Mouse (Mus musculus) liver, embryonic 12.5 days (tissue): ENCODE data around the gene Fmnl1. TPM values are rescaled to one million over a fixed set of nuclear protein-coding genes. Genes with fewer than 3 reads are reported as not detected.

Experiments used
- ATAC-seq: fragments of 200-750 bp; cut with Nextera tagmentation; 2 replicates; pipeline ENCODE4 v1.8.0; 2017; ENCODE audit warnings: moderate number of reproducible peaks, mild to moderate bottlenecking, moderate library complexity
- H3K27ac ChIP-seq: fragments of 300-500 bp; sonication (generic); 2 replicates; pipeline ENCODE4 v1.5.1; 2016; ENCODE audit warnings: mild to moderate bottlenecking
- H3K27me3 ChIP-seq: fragments of 300-500 bp; sonication (generic); replicated peaks from 2 replicates; pipeline ENCODE4 v1.6.1; 2016; ENCODE audit warnings: mild to moderate bottlenecking, moderate library complexity
- H3K36me3 ChIP-seq: fragments of 300-500 bp; sonication (generic); 2 replicates; pipeline ENCODE4 v1.6.1; 2016; ENCODE audit warnings: mild to moderate bottlenecking, moderate library complexity
- H3K4me1 ChIP-seq: fragments of 300-500 bp; sonication (generic); 2 replicates; pipeline ENCODE4 v1.6.1; 2016
- H3K4me2 ChIP-seq: fragments of 300-500 bp; sonication (generic); 2 replicates; pipeline ENCODE4 v1.6.1; 2016; ENCODE audit warnings: mild to moderate bottlenecking, moderate library complexity
- H3K4me3 ChIP-seq: fragments of 300-500 bp; sonication (generic); 2 replicates; pipeline ENCODE4 v1.5.1; 2016; ENCODE audit warnings: mild to moderate bottlenecking, moderate library complexity
- H3K9ac ChIP-seq: fragments of 300-500 bp; sonication (generic); 2 replicates; pipeline ENCODE4 v1.6.1; 2016; ENCODE audit warnings: mild to moderate bottlenecking, moderate library complexity
- H3K9me3 ChIP-seq: fragments of 300-500 bp; sonication (generic); replicated peaks from 2 replicates; pipeline ENCODE4 v1.6.1; 2016; ENCODE audit warnings: mild to moderate bottlenecking, moderate library complexity
- WGBS: fragments of 180-500 bp; shearing (Covaris S2); methylation state at CpG from one replicate; pipeline ENCODE4 v1.1.7; 2016; ENCODE audit not compliant: insufficient replicate concordance; 5-methylcytosine and 5-hydroxymethylcytosine counted together
- polyA plus RNA-seq: library from polyadenylated mRNA; unstranded; fragments of >200 nt; fragmentation: Nextera tagmentation; extraction: Ambion mirVana; gene quantifications from 2 replicates; pipeline ENCODE4 v1.2.1, GENCODE M21; 2016

Fmnl1 gene
- polyA plus RNA-seq, 1 experiment from 2014 or later = 5.2 TPM

GRCm38 (mm10) chr11:103141944-103142255 lies 29.0 kb upstream of the Fmnl1 start:
- Histone ChIP-seq H3K4me3 (no peak overlapping the region), H3K9me3 (no peaks in the 10 kb centered on the region), H3K36me3 (peaks cover 26% of the 10 kb centered on the region), H3K4me2 (no peak overlapping the region), H3K27ac (peak overlapping the region; percentile 58), H3K4me1 (peaks cover 60% of the 10 kb centered on the region), H3K9ac (no peak overlapping the region), H3K27me3 (no peaks in the 10 kb centered on the region)
- ATAC-seq = no peak
- WGBS = 29% methylated on average over 1 of the region's 1 CpGs

GRCm38 (mm10) chr11:103142441-103143182 lies 28.3 kb upstream of the Fmnl1 start:
- no peaks in the 10 kb centered on the region for H3K27me3 ChIP-seq
- peak overlapping the region; percentile 23; the same call in 1 of the 2 replicates for H3K4me2 ChIP-seq
- ATAC-seq = no peak
- peaks cover 26% of the 10 kb centered on the region for H3K36me3 ChIP-seq
- peak overlapping the region; percentile 58 for H3K27ac ChIP-seq
- H3K4me3 ChIP-seq = no peak overlapping the region
- H3K4me1 ChIP-seq = peaks cover 64% of the 10 kb centered on the region
- no peaks in the 10 kb centered on the region for H3K9me3 ChIP-seq
- 31% methylated on average over 8 of the region's 8 CpGs for WGBS
- H3K9ac ChIP-seq = no peak overlapping the region

GRCm38 (mm10) chr11:103144309-103145285 lies 26.3 kb upstream of the Fmnl1 start:
- ATAC-seq = peak; percentile 25; the same call in 1 of the 2 replicates
- peak overlapping the region; percentile 23; the same call in 1 of the 2 replicates for H3K4me2 ChIP-seq
- peaks cover 10% of the 10 kb centered on the region for H3K36me3 ChIP-seq
- H3K9me3 ChIP-seq = no peaks in the 10 kb centered on the region
- H3K27me3 ChIP-seq = no peaks in the 10 kb centered on the region
- H3K4me3 ChIP-seq = no peak overlapping the region
- H3K27ac ChIP-seq = peak overlapping the region; percentile 65
- 28% methylated on average over 12 of the region's 12 CpGs for WGBS
- peaks cover 66% of the 10 kb centered on the region for H3K4me1 ChIP-seq
- 0 out of 2 replicates have a peak overlapping the region, but pooled peaks have one; percentile 6 for H3K9ac ChIP-seq

GRCm38 (mm10) chr11:103146386-103146785 lies 24.5 kb upstream of the Fmnl1 start:
- Histone ChIP-seq H3K36me3 (no peaks in the 10 kb centered on the region), H3K27me3 (no peaks in the 10 kb centered on the region), H3K9me3 (no peaks in the 10 kb centered on the region), H3K9ac (no peak overlapping the region), H3K4me1 (peaks cover 52% of the 10 kb centered on the region), H3K4me3 (no peak overlapping the region), H3K27ac (no peak overlapping the region), H3K4me2 (no peak overlapping the region)
- no peak for ATAC-seq
- WGBS = 79% methylated on average over 4 of the region's 4 CpGs

GRCm38 (mm10) chr11:103147766-103148165 lies 23.1 kb upstream of the Fmnl1 start:
- no peak overlapping the region for H3K4me3 ChIP-seq
- ATAC-seq = no peak
- no peak overlapping the region for H3K4me2 ChIP-seq
- H3K36me3 ChIP-seq = no peaks in the 10 kb centered on the region
- peak overlapping the region; percentile 40; the same call in 1 of the 2 replicates for H3K27ac ChIP-seq
- H3K4me1 ChIP-seq = peaks cover 38% of the 10 kb centered on the region
- H3K9ac ChIP-seq = no peak overlapping the region
- no peaks in the 10 kb centered on the region for H3K27me3 ChIP-seq
- H3K9me3 ChIP-seq = no peaks in the 10 kb centered on the region
- 54% methylated on average over 4 of the region's 4 CpGs for WGBS

GRCm38 (mm10) chr11:103149771-103150170 lies 21.1 kb upstream of the Fmnl1 start:
- H3K27ac ChIP-seq = no peak overlapping the region
- no peaks in the 10 kb centered on the region for H3K36me3 ChIP-seq
- ATAC-seq = no peak
- H3K4me1 ChIP-seq = peaks cover 22% of the 10 kb centered on the region
- H3K9me3 ChIP-seq = no peaks in the 10 kb centered on the region
- no peaks in the 10 kb centered on the region for H3K27me3 ChIP-seq
- WGBS = 83% methylated on average over 4 of the region's 4 CpGs
- no peak overlapping the region for H3K4me3 ChIP-seq
- H3K4me2 ChIP-seq = no peak overlapping the region
- no peak overlapping the region for H3K9ac ChIP-seq

- peaks cover 19% of the 10 kb centered on the region for H3K4me1 ChIP-seq
- no peaks in the 10 kb centered on the region for H3K27me3 ChIP-seq
- peak overlapping the region; percentile 81 for H3K4me2 ChIP-seq
- 4% methylated on average over 25 of the region's 25 CpGs for WGBS
- peak; percentile 94 for ATAC-seq
- H3K36me3 ChIP-seq = no peaks in the 10 kb centered on the region
- peak overlapping the region; percentile 50 for H3K4me3 ChIP-seq
- H3K27ac ChIP-seq = peak overlapping the region; percentile 66
- H3K9ac ChIP-seq = peak overlapping the region; percentile 64
- no peaks in the 10 kb centered on the region for H3K9me3 ChIP-seq
Measured at GRCm38 (mm10) chr11:103158621-103159478, 12.1 kb upstream of the Fmnl1 start.

- Histone ChIP-seq H3K36me3 (no peaks in the 10 kb centered on the region), H3K27me3 (no peaks in the 10 kb centered on the region), H3K4me2 (no peak overlapping the region), H3K9me3 (0 out of 2 replicates have a peak, but pooled peaks cover under 1% of the 10 kb centered on the region), H3K9ac (no peak overlapping the region), H3K4me1 (peaks cover 25% of the 10 kb centered on the region), H3K4me3 (no peak overlapping the region), H3K27ac (no peak overlapping the region)
- no peak for ATAC-seq
- 83% methylated on average over 11 of the region's 11 CpGs for WGBS
Measured at GRCm38 (mm10) chr11:103160738-103161137, 10.2 kb upstream of the Fmnl1 start.

GRCm38 (mm10) chr11:103161449-103161848 lies 9.5 kb upstream of the Fmnl1 start:
- Histone ChIP-seq H3K9me3 (0 out of 2 replicates have a peak, but pooled peaks cover 5% of the 10 kb centered on the region), H3K4me3 (no peak overlapping the region), H3K4me2 (no peak overlapping the region), H3K27me3 (no peaks in the 10 kb centered on the region), H3K36me3 (no peaks in the 10 kb centered on the region), H3K4me1 (peaks cover 25% of the 10 kb centered on the region), H3K9ac (no peak overlapping the region), H3K27ac (no peak overlapping the region)
- 67% methylated on average over 7 of the region's 7 CpGs for WGBS
- ATAC-seq = no peak

GRCm38 (mm10) chr11:103162132-103162531 lies 8.8 kb upstream of the Fmnl1 start:
- no peak overlapping the region for H3K4me3 ChIP-seq
- no peak overlapping the region for H3K4me2 ChIP-seq
- 70% methylated on average over 5 of the region's 5 CpGs for WGBS

GRCm38 (mm10) chr11:103164391-103164790 lies 6.5 kb upstream of the Fmnl1 start:
- peak overlapping the region; percentile 50 for H3K4me2 ChIP-seq
- no peak overlapping the region for H3K4me3 ChIP-seq
- 12% methylated on average over 10 of the region's 10 CpGs for WGBS

More at GRCm38 (mm10) chr11:103162132-103162531, 8.8 kb upstream of the Fmnl1 start:
- Histone ChIP-seq H3K9me3 (0 out of 2 replicates have a peak, but pooled peaks cover 5% of the 10 kb centered on the region), H3K27me3 (no peaks in the 10 kb centered on the region), H3K9ac (no peak overlapping the region), H3K4me1 (peaks cover 25% of the 10 kb centered on the region), H3K36me3 (no peaks in the 10 kb centered on the region), H3K27ac (no peak overlapping the region)
- ATAC-seq = no peak

More at GRCm38 (mm10) chr11:103164391-103164790, 6.5 kb upstream of the Fmnl1 start:
- H3K9me3 ChIP-seq = 0 out of 2 replicates have a peak, but pooled peaks cover 5% of the 10 kb centered on the region
- no peak overlapping the region for H3K9ac ChIP-seq
- H3K27ac ChIP-seq = no peak overlapping the region
- H3K27me3 ChIP-seq = peaks cover 7% of the 10 kb centered on the region
- peaks cover 10% of the 10 kb centered on the region for H3K4me1 ChIP-seq
- no peaks in the 10 kb centered on the region for H3K36me3 ChIP-seq
- peak; percentile 50; the same call in 1 of the 2 replicates for ATAC-seq
